Mouse (Mus musculus): ENCODE data around the gene Zdhhc14. TPM values are rescaled to one million over a fixed set of nuclear protein-coding genes. Genes with fewer than 3 reads are reported as not detected.

Gene Zdhhc14
- polyA plus RNA-seq, 1 experiment: 2.9 TPM

DNA sequence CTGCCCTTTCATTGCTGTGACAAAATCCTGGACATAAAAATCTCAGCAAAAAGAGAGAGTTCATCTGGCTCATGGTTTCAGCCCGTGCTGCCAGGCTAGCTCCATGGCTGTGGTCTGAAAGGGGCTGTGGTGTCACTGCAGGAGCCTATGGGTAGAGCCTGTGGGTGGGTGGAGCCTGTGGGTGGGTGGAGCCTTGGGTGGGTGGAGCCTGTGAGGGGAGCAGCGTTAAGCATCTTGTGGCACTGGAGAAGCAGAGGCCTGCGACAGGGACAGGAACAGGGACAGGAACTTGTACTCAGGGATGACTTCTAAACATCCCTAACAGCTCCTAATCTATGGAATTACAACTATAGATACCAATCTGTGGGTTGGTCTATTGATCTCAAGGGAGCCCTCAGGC lies 20.1 kb upstream of the Zdhhc14 start:
- Histone ChIP-seq H3K27ac (ENCODE audit: insufficient read depth, low read depth, low read length) (no peak overlapping the region), H3K36me3 (ENCODE audit: control insufficient read depth, insufficient read depth, low read length) (no peaks in the 10 kb centered on the region), H3K4me1 (ENCODE audit: control insufficient read depth, insufficient read depth, insufficient read length, low read length) (no peaks in the 10 kb centered on the region), H3K27me3 (ENCODE audit: control insufficient read depth, insufficient read depth, low read length) (no peaks in the 10 kb centered on the region), H3K4me3 (ENCODE audit: low read depth, low read length) (no peak overlapping the region)
- no peak for TF ChIP-seq CTCF (IDR thresholded peaks at IDR 0.05; ENCODE audit: extremely low read depth, insufficient read length, insufficient replicate concordance, low read depth, low read length)
- TF ChIP-seq POLR2A (IDR thresholded peaks at IDR 0.05; ENCODE audit: low read depth, low read length): no peak
- WGBS: 47% methylated on average over 3 of the region's 3 CpGs

DNA sequence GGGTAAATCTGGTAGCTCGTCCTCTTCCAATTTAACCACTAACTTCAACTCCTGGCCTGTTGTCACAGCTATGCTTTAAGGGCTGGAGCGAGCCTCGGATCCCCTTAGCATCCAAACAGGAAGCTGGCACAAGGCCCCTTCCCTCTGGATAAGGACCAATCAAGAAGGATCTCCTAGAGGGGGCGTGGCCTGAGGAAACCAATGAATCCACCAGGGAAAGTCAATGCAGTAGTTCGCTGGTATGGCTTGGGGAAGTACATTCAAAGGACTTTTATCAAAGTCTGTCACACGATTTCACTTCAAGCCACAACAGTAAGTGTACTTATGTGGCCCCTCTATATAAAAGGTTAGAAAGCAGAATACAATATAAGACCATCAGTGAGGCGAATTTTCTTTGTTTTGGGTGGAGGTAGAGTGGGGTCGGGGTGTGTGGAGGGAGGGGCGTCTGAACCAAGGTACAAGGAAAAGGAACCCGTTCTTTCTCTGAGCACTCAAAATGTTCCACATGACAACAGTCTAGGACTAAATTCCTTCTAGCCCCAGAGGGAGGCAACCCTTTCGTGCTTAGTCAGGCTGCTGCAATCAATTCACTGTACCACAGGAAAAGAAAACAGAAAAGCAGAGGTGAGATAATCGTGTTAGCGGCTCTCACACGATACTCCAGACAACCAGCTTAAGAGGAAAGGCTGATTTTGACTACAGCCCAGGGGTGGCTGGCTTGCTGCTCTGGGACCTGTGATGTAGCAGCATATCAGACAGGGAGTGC lies 16.2 kb upstream of the Zdhhc14 start:
- WGBS: 57% methylated on average over 14 of the region's 14 CpGs
- Histone ChIP-seq H3K27me3 (ENCODE audit: control insufficient read depth, insufficient read depth, low read length) (no peaks in the 10 kb centered on the region), H3K36me3 (ENCODE audit: control insufficient read depth, insufficient read depth, low read length) (no peaks in the 10 kb centered on the region), H3K4me1 (ENCODE audit: control insufficient read depth, insufficient read depth, insufficient read length, low read length) (no peaks in the 10 kb centered on the region), H3K27ac (ENCODE audit: insufficient read depth, low read depth, low read length) (no peak overlapping the region), H3K4me3 (ENCODE audit: low read depth, low read length) (no peak overlapping the region)
- TF ChIP-seq CTCF (IDR thresholded peaks at IDR 0.05; ENCODE audit: extremely low read depth, insufficient read length, insufficient replicate concordance, low read depth, low read length) (no peak), POLR2A (IDR thresholded peaks at IDR 0.05; ENCODE audit: low read depth, low read length) (no peak)

DNA sequence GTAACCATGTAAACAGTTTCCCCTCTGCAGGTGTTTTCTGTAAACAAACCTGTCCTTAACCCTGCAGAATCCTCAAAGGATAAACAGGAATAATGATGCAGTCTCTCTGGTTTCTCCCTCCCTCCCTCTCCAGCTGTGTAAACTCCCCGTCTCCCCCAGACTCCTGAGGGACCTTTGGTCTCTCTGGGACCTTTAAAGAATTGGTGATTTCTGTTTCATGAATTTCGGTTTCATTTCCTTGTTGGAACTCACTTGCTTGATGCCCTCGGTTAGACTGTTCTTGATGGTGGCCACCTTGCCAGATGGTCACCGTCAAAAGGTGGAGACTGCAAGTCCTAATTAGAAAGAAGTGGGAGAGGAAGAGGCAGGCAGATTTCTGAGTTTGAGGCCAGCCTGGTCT lies 8.9 kb upstream of the Zdhhc14 start:
- H3K4me3 ChIP-seq (ENCODE audit: low read depth, low read length): no peak overlapping the region
- no peak for TF ChIP-seq POLR2A (IDR thresholded peaks at IDR 0.05; ENCODE audit: low read depth, low read length)
- TF ChIP-seq CTCF (IDR thresholded peaks at IDR 0.05; ENCODE audit: extremely low read depth, insufficient read length, insufficient replicate concordance, low read depth, low read length): no peak
- 9% methylated on average over 4 of the region's 4 CpGs for WGBS
- no peaks in the 10 kb centered on the region for H3K36me3 ChIP-seq (ENCODE audit: control insufficient read depth, insufficient read depth, low read length)
- H3K27ac ChIP-seq (ENCODE audit: insufficient read depth, low read depth, low read length): peak overlapping the region; percentile 0; the same call in 1 of the 2 replicates
- H3K27me3 ChIP-seq (ENCODE audit: control insufficient read depth, insufficient read depth, low read length): no peaks in the 10 kb centered on the region
- H3K4me1 ChIP-seq (ENCODE audit: control insufficient read depth, insufficient read depth, insufficient read length, low read length): no peaks in the 10 kb centered on the region

DNA sequence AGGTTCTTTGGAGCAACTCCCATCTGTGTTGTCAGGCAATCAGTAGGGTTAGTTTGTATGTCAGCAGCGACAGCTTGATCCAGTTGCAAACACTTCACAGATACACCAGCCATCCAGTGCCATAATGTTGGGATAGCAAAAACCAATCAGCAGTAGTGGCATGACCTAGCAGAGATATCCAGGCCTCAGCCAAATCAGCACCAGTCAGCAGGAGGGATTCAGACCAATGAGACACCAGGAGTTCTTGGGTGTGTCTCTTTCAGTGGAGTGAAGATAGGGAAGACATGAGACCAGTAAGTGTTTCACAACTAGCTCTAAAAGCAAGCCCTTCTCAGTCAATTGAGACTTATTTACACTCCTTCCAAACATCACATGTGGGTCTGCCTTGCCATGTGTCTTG lies 7.7 kb upstream of the Zdhhc14 start:
- WGBS: 93% methylated on average over 1 of the region's 1 CpGs
- no peak overlapping the region for H3K27ac ChIP-seq (ENCODE audit: insufficient read depth, low read depth, low read length)
- TF ChIP-seq POLR2A (IDR thresholded peaks at IDR 0.05; ENCODE audit: low read depth, low read length) (no peak), CTCF (IDR thresholded peaks at IDR 0.05; ENCODE audit: extremely low read depth, insufficient read length, insufficient replicate concordance, low read depth, low read length) (no peak)
- no peaks in the 10 kb centered on the region for H3K36me3 ChIP-seq (ENCODE audit: control insufficient read depth, insufficient read depth, low read length)
- no peak overlapping the region for H3K4me3 ChIP-seq (ENCODE audit: low read depth, low read length)
- no peaks in the 10 kb centered on the region for H3K27me3 ChIP-seq (ENCODE audit: control insufficient read depth, insufficient read depth, low read length)
- H3K4me1 ChIP-seq (ENCODE audit: control insufficient read depth, insufficient read depth, insufficient read length, low read length): no peaks in the 10 kb centered on the region

DNA sequence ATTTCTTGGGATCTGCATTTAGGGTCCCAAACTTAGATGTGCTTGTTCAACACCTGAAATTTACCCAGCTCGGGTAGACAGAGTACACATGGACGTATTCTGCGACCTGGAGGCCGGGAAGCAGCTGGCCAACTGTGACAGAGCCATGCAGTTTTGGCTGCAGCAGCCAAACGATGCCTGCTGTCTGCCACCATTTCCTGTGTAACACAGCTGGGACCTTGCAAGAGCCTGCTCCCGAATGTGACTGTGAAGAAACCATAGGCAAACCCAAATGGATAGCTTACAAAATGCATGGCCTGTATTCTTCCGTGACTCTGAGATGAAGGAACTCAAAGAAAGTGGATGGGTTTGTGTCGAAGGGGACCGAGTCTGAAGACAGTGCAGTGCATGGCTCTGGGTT lies 4.2 kb upstream of the Zdhhc14 start:
- no peaks in the 10 kb centered on the region for H3K4me1 ChIP-seq (ENCODE audit: control insufficient read depth, insufficient read depth, insufficient read length, low read length)
- TF ChIP-seq CTCF (IDR thresholded peaks at IDR 0.05; ENCODE audit: extremely low read depth, insufficient read length, insufficient replicate concordance, low read depth, low read length) (no peak), POLR2A (IDR thresholded peaks at IDR 0.05; ENCODE audit: low read depth, low read length) (no peak)
- no peaks in the 10 kb centered on the region for H3K36me3 ChIP-seq (ENCODE audit: control insufficient read depth, insufficient read depth, low read length)
- H3K4me3 ChIP-seq (ENCODE audit: low read depth, low read length): no peak overlapping the region
- no peak overlapping the region for H3K27ac ChIP-seq (ENCODE audit: insufficient read depth, low read depth, low read length)
- no peaks in the 10 kb centered on the region for H3K27me3 ChIP-seq (ENCODE audit: control insufficient read depth, insufficient read depth, low read length)
- WGBS: 70% methylated on average over 9 of the region's 9 CpGs

DNA sequence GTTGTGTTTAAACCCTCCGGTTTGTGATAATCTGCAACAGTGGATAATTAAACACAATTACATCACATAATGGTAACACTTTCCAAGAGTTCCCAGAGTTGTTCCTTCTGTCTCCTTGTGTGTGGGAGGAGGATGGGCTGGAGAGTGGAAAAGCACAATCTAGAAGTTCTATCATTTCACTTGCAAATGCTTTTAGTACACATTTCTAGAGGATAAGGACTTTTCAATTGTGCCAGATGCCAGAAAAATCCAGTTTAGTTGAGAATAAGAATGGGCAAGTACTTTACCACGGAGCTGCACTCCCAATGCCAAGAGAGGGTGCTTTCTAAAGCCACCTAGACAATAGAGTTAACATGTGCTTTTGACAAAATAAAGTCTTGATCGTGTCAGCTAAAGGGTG lies 2.0 kb upstream of the Zdhhc14 start:
- Histone ChIP-seq H3K4me1 (ENCODE audit: control insufficient read depth, insufficient read depth, insufficient read length, low read length) (no peaks in the 10 kb centered on the region), H3K36me3 (ENCODE audit: control insufficient read depth, insufficient read depth, low read length) (no peaks in the 10 kb centered on the region), H3K27ac (ENCODE audit: insufficient read depth, low read depth, low read length) (no peak overlapping the region), H3K27me3 (ENCODE audit: control insufficient read depth, insufficient read depth, low read length) (no peaks in the 10 kb centered on the region), H3K4me3 (ENCODE audit: low read depth, low read length) (no peak overlapping the region)
- WGBS: 74% methylated on average over 3 of the region's 3 CpGs
- TF ChIP-seq POLR2A (IDR thresholded peaks at IDR 0.05; ENCODE audit: low read depth, low read length) (no peak), CTCF (IDR thresholded peaks at IDR 0.05; ENCODE audit: extremely low read depth, insufficient read length, insufficient replicate concordance, low read depth, low read length) (no peak)

DNA sequence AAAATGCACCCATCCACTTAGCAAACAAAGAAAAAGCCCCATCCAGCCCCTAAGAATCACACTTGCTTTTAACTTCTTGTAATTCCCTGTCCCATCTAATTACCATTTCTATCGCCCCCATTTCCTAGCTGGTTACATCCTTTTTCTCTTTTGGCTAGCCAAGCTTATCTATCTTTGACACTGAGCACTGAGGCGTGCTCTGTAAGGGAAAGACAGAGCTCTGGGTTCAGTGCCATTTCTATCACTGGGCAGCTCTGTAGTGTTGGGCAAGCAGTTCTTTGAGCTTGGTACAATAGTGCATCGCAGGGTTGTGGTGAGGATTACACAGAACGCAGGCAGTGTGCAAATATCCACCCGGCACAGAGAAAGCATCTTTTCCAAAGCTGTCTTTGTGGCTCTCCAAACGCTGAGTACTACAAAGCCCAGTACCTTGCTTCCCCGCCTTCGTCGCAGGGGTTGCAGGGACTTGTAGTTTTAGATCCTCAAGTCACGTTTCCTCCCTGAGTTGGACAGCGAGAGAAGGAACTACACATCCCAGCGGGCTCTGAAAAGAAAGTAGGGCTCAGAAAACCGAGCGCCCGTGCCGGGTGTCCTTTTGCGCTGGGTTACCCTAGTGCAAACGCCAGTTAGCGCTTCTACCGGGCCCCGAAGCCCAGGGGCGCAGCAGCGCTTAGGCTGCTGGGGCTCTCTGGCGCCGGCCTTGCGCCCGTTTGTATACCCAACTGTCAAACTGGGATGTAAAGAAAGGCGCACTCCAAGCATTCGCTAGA lies 1.1 kb upstream of the Zdhhc14 start:
- TF ChIP-seq CTCF (IDR thresholded peaks at IDR 0.05; ENCODE audit: extremely low read depth, insufficient read length, insufficient replicate concordance, low read depth, low read length) (peak; percentile 6; the same call in 1 of the 2 replicates), POLR2A (IDR thresholded peaks at IDR 0.05; ENCODE audit: low read depth, low read length) (peak; percentile 86)
- Histone ChIP-seq H3K27me3 (ENCODE audit: control insufficient read depth, insufficient read depth, low read length) (no peaks in the 10 kb centered on the region), H3K4me1 (ENCODE audit: control insufficient read depth, insufficient read depth, insufficient read length, low read length) (no peaks in the 10 kb centered on the region), H3K27ac (ENCODE audit: insufficient read depth, low read depth, low read length) (peak overlapping the region; percentile 72), H3K36me3 (ENCODE audit: control insufficient read depth, insufficient read depth, low read length) (no peaks in the 10 kb centered on the region), H3K4me3 (ENCODE audit: low read depth, low read length) (peak overlapping the region; percentile 90)
- 1% methylated on average over 29 of the region's 29 CpGs for WGBS

Measured in small intestine, adult 2 months (tissue).